Mouse (Mus musculus): ENCODE measurements around the gene Gm42906.

- TF ChIP-seq CTCF (IDR thresholded peaks at IDR 0.05; ENCODE audit: insufficient read depth, low read depth, low read length) (no peak), POLR2A (IDR thresholded peaks at IDR 0.05; ENCODE audit: insufficient read depth, low read depth, low read length) (no peak)
Measured at GRCm38 (mm10) chr5:151292310-151292709, 135.7 kb downstream of the Gm42906 start.

Data from olfactory bulb, adult 2 months (tissue).